Mouse (Mus musculus) erythroblast, embryonic 14.5 days (primary cell): ENCODE data around the gene Col4a4.

ENCODE experiments used
- GATA1 ChIP-seq: IDR thresholded peaks from 2 replicates; pipeline ENCODE4 v1.6.1; 2012; ENCODE audit warnings: low read length, inconsistent platforms, mixed read lengths
- TAL1 ChIP-seq: IDR thresholded peaks from 3 replicates; pipeline ENCODE4 v1.6.1; 2012; ENCODE audit warnings: low read length, inconsistent platforms, mixed read lengths

- TF ChIP-seq TAL1 (no peak), GATA1 (no peak)
Observed at GRCm38 (mm10) chr1:82433649-82434005, 153.0 kb downstream of the Col4a4 start.
